ENCODE assay signal across 8 mouse cellular contexts in the genomic region with DNA sequence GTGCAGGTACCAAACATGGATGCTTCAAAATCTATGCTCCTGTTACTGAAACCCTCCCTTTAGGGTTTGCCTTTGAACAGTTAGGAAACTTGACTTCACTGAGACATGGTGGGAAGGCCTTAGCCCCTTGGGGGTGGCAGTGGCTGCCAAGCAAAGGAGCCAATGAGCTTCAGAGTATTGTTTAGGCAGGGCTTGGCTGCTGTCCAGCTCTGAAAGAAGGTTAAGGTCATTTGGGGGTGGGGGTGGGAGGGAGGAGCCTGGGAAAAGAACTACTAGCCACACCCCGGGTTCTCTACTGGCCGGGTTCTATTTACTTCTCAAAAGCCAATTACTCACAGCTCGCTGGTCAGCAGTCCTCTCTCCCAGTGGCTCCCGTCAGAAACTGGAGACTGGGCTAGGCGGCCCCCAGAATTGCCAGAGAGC. TPM values are rescaled to one million over a fixed set of nuclear protein-coding genes. Genes with fewer than 3 reads are reported as not detected.
A peak's percentile ranks its signal among the peaks of the same experiment; 100 is the strongest.
DNase-seq lines count a peak whose midpoint lies in the region; ATAC-seq and TF ChIP-seq lines count a peak whose summit lies in the region.

No protein-coding gene starts in this region.

- no peaks in the 10 kb centered on the region for H3K27me3 ChIP-seq in forebrain, embryonic 12.5 days
- no peaks in the 10 kb centered on the region for H3K27me3 ChIP-seq in limb, embryonic 12.5 days
- H3K27me3 ChIP-seq in midbrain, embryonic 13.5 days = no peaks in the 10 kb centered on the region

- ATAC-seq in forebrain, embryonic 12.5 days (ENCODE audit: low FRiP score) = peak; percentile 62; the same call in 1 of the 2 replicates
- no peak for ATAC-seq in limb, embryonic 12.5 days (ENCODE audit: insufficient number of reproducible peaks, insufficient read depth, low FRiP score, low TSS enrichment, low read depth)
- ATAC-seq in midbrain, embryonic 13.5 days = peak; percentile 11; the same call in 1 of the 2 replicates
- no peak for ATAC-seq in granulocyte monocyte progenitor cell, adult 5-6 weeks (replicated peaks; ENCODE audit: poor library complexity, severe bottlenecking)

- peak overlapping the region; percentile 19 for H3K4me2 ChIP-seq in forebrain, embryonic 12.5 days
- no peak overlapping the region for H3K4me2 ChIP-seq in limb, embryonic 12.5 days
- H3K4me2 ChIP-seq in midbrain, embryonic 13.5 days (replicated peaks) = 0 out of 2 replicates have a peak overlapping the region, but pooled peaks have one; percentile 4

- peaks cover 9 to 18% of the 10 kb centered on the region in 2 experiments; a peak in 3 of 4 replicates for H3K4me1 ChIP-seq in ES-E14 (ENCODE audit: control insufficient read depth in 2 of 2, insufficient read depth in 2 of 2, low read length in 2 of 2, poor library complexity in 1 of 2)
- peaks cover 61% of the 10 kb centered on the region for H3K4me1 ChIP-seq in forebrain, embryonic 12.5 days
- peaks cover 47% of the 10 kb centered on the region for H3K4me1 ChIP-seq in limb, embryonic 12.5 days (replicated peaks)
- H3K4me1 ChIP-seq in midbrain, embryonic 13.5 days (replicated peaks) = peaks cover 46% of the 10 kb centered on the region

- peak overlapping the region; percentile 41; the same call in 1 of the 2 replicates for H3K27ac ChIP-seq in ES-E14 (ENCODE audit: insufficient read depth, low read depth, low read length, poor library complexity, severe bottlenecking)
- peak overlapping the region; percentile 84 for H3K27ac ChIP-seq in forebrain, embryonic 12.5 days
- peak overlapping the region; percentile 47; the same call in 1 of the 2 replicates for H3K27ac ChIP-seq in limb, embryonic 12.5 days
- H3K27ac ChIP-seq in midbrain, embryonic 13.5 days = peak overlapping the region; percentile 68

- DNase-seq in ES-E14 (ENCODE audit: low read depth, low spot score) = peak; percentile 85
- peak; percentile 92 for DNase-seq in adrenal gland, postnatal 14 days
- peak; percentile 53 to 60 for DNase-seq in heart, postnatal 36 days
- DNase-seq in testis, postnatal 10 days (ENCODE audit: low spot score) = peak; percentile 73

- intact Hi-C loops in heart, postnatal 36 days (cut with DNase I) = loop anchor here (2.0 kb wide), 1 partner anchor 31 kb away; no protein-coding TSS in a partner anchor

- in situ Hi-C loops in ES-E14 (cut with MboI; ENCODE audit: low sequenced_read_pairs in 2 of 2, unreplicated experiment in 2 of 2) = loop anchor here in 1 of 2 experiments (10.0 kb wide), 1 partner anchor 149 kb away; no protein-coding TSS in a partner anchor

- no peak overlapping the region for H3K4me3 ChIP-seq in ES-E14 (ENCODE audit: insufficient read depth in 1 of 2, low read depth in 1 of 2, low read length in 2 of 2, poor library complexity in 1 of 2, severe bottlenecking in 1 of 2)
- H3K4me3 ChIP-seq in forebrain, embryonic 12.5 days (replicated peaks) = no peak overlapping the region
- no peak overlapping the region for H3K4me3 ChIP-seq in limb, embryonic 12.5 days (replicated peaks)
- no peak overlapping the region for H3K4me3 ChIP-seq in midbrain, embryonic 13.5 days (replicated peaks)

- WGBS in forebrain, embryonic 12.5 days = 0% methylated on average over 5 of the region's 5 CpGs
- 5% methylated on average over 5 of the region's 5 CpGs for WGBS in limb, embryonic 12.5 days
- 0% methylated on average over 5 of the region's 5 CpGs for WGBS in midbrain, embryonic 13.5 days

- H3K9me3 ChIP-seq in ES-E14 (ENCODE audit: control insufficient read depth, insufficient read depth, low read depth, low read length) = no peaks in the 10 kb centered on the region
- no peaks in the 10 kb centered on the region for H3K9me3 ChIP-seq in forebrain, embryonic 12.5 days
- no peaks in the 10 kb centered on the region for H3K9me3 ChIP-seq in limb, embryonic 12.5 days
- no peaks in the 10 kb centered on the region for H3K9me3 ChIP-seq in midbrain, embryonic 13.5 days

- peaks cover 12% of the 10 kb centered on the region for H3K36me3 ChIP-seq in ES-E14 (ENCODE audit: control insufficient read depth, insufficient read depth, low read length, poor library complexity, severe bottlenecking)
- H3K36me3 ChIP-seq in forebrain, embryonic 12.5 days (replicated peaks) = peaks cover 21% of the 10 kb centered on the region
- H3K36me3 ChIP-seq in limb, embryonic 12.5 days = peaks cover 25% of the 10 kb centered on the region
- peaks cover 18% of the 10 kb centered on the region for H3K36me3 ChIP-seq in midbrain, embryonic 13.5 days

- no peak overlapping the region for H3K9ac ChIP-seq in ES-E14 (ENCODE audit: insufficient read depth, low read depth, low read length, poor library complexity, severe bottlenecking)
- no peak overlapping the region for H3K9ac ChIP-seq in forebrain, embryonic 12.5 days
- peak overlapping the region; percentile 27; the same call in 1 of the 2 replicates for H3K9ac ChIP-seq in limb, embryonic 12.5 days (replicated peaks)
- no peak overlapping the region for H3K9ac ChIP-seq in midbrain, embryonic 13.5 days (replicated peaks)

TF ChIP-seq in ES-E14, 5 proteins besides CTCF, POLR2A, EP300 and RAD21:
- TF ChIP-seq ZNF384 (IDR thresholded peaks at IDR 0.05; ENCODE audit: low read depth, low read length) = no peak
- TF ChIP-seq CHD2 (IDR thresholded peaks at IDR 0.05; ENCODE audit: low read depth, low read length) = no peak
- TF ChIP-seq HCFC1 (IDR thresholded peaks at IDR 0.05; ENCODE audit: borderline replicate concordance, insufficient read depth, low read length) = no peak
- no peak for TF ChIP-seq ZC3H11A (IDR thresholded peaks at IDR 0.05; ENCODE audit: borderline replicate concordance, low read depth, low read length)
- TF ChIP-seq MAFK (IDR thresholded peaks at IDR 0.05; ENCODE audit: insufficient read depth, low read depth, low read length) = no peak

RNA-seq across cellular contexts. Expression of a gene that starts 3.2 kb away (rescaled TPM):
- 11.6 and 14.5 TPM in 2 replicates for total RNA-seq in ES-E14 (2012; rRNA removed)
- total RNA-seq in adrenal gland, postnatal 14 days (2021) = 13.9 and 17.2 TPM in 2 replicates
- 17.3 and 18.0 TPM in 2 replicates for polyA plus RNA-seq in forebrain, embryonic 12.5 days (2016; fragmentation: Nextera tagmentation; extraction: Ambion mirVana)
- total RNA-seq in heart, postnatal 36 days (2021) = 10 to 100 TPM; 10.8 to 11.3 TPM
- 16.3 and 21.6 TPM in 2 replicates for polyA plus RNA-seq in limb, embryonic 12.5 days (2016; fragmentation: Nextera tagmentation; extraction: Ambion mirVana)
- 13.7 and 16.0 TPM in 2 replicates for polyA plus RNA-seq in midbrain, embryonic 13.5 days (2015; fragmentation: Nextera tagmentation; extraction: Ambion mirVana)
- 8.7 and 11.5 TPM in 2 replicates for total RNA-seq in granulocyte monocyte progenitor cell, adult 5-6 weeks (2014; fragmentation: Nextera tagmentation)
- total RNA-seq in granulocyte monocyte progenitor cell, adult 5-6 weeks (2017) = 6.6 and 8.1 TPM in 2 replicates

RNA-seq across cellular contexts. Expression of a gene that starts 25.7 kb away (rescaled TPM):
- total RNA-seq in ES-E14 (2012; rRNA removed) = 39.0 and 55.8 TPM in 2 replicates
- 16.9 and 29.9 TPM in 2 replicates for total RNA-seq in adrenal gland, postnatal 14 days (2021)
- 2.8 and 4.6 TPM in 2 replicates for polyA plus RNA-seq in forebrain, embryonic 12.5 days (2016; fragmentation: Nextera tagmentation; extraction: Ambion mirVana)
- total RNA-seq in heart, postnatal 36 days (2021) = 10 to 100 TPM; 17.2 to 17.3 TPM
- polyA plus RNA-seq in limb, embryonic 12.5 days (2016; fragmentation: Nextera tagmentation; extraction: Ambion mirVana) = 4.0 and 7.1 TPM in 2 replicates
- polyA plus RNA-seq in midbrain, embryonic 13.5 days (2015; fragmentation: Nextera tagmentation; extraction: Ambion mirVana) = 3.5 and 4.1 TPM in 2 replicates
- total RNA-seq in granulocyte monocyte progenitor cell, adult 5-6 weeks (2014; fragmentation: Nextera tagmentation) = 12.9 and 22.4 TPM in 2 replicates
- 10.7 and 12.5 TPM in 2 replicates for total RNA-seq in granulocyte monocyte progenitor cell, adult 5-6 weeks (2017)

Comparison
In these comparisons a context has a peak if more than half of its experiments do, and no peak if none do; other contexts are left out.
1. ATAC-seq: peak in forebrain, embryonic 12.5 days (single experiment) and midbrain, embryonic 13.5 days (single experiment); none in limb, embryonic 12.5 days (single experiment) and granulocyte monocyte progenitor cell, adult 5-6 weeks (single experiment).
2. Peak in every context shown above with its lines, with median percentiles within 50 percentile points of each other: DNase-seq and H3K27ac ChIP-seq.